Mouse (Mus musculus): Measurements from ENCODE around the gene Cux1.
"Not testable (repeated sequence)": the region's sequence is repeated elsewhere in the genome, so short reads cannot be mapped to it uniquely, and the experiment has no call there.

DNA sequence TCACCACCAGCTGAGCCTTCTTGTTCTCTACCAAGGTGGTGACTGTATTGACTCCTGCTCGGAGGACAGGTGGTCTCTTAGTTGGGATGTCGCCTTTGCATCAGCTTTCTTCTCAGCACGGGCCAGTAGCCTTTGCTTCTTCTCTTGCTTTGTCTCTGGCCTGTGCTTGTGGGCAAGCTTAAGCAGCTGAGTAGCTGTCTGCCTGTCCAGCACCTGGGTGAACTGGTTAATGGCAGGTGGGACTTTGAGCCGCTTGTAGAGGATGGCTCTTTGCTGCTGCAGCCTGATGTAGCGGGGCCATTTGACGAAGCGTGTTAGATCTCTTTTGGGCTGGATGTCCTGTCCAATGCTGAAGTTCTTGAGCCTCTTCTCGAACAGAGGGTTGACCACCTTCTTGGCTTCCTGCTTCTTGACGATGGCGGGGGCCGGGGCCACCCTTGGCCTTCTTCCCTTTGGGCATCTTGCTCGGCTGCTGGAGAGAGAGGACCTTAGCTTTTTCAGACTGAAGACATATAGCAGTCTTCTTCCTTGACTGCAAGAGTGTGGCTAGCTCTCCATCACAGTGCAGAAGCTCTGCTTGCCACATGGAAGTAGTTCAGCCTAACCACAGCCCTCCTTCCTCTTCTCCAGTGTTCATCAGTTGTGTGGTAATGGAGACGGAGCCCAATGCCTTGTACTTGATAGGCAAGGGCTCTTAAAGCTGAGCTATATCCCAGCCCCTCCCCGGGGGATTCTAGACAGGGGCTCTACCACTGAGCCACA lies 355.8 kb downstream of the Cux1 start:
- TF ChIP-seq POLR2A (IDR thresholded peaks at IDR 0.05; ENCODE audit: low read depth, low read length); CTCF (IDR thresholded peaks at IDR 0.05; ENCODE audit: extremely low read depth, insufficient read depth, insufficient read length, insufficient replicate concordance): not testable (repeated sequence)
